ENCODE assay signal across 15 mouse cellular contexts in the genomic region with DNA sequence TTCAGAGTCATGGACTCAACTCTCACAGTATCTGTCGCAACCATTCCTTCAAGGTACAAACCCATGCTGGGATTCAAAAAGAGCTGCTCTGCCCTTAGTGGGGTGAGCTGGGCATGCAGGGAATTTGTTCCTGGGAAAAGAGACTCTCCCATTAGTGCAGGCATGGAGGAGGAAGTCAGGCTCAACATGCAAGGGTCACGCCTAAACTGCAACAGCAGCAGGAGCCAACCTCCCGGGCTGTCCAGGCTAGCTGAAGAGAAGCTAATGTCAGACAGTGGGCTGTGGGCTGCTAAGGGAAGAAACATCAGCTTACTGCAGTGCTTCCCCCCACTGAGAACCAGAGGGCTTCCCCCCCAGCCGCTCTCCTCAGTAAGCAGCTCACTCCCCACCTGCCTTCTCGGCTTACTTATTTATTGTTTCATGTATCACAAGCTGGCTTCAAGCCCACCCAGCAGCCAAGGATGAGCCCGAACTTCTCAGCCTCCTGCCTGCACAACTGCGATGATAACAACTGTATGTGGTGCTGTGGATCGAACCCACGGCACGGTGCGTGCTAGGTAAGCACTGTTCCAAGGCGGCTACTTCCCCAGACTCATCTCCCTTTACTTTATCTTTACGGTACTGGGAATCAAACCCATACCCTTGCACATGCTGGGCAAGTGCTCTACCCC. TPM values are rescaled to one million over a fixed set of nuclear protein-coding genes. Genes with fewer than 3 reads are reported as not detected.
DNase-seq lines count a peak whose midpoint lies in the region; ATAC-seq and TF ChIP-seq lines count a peak whose summit lies in the region.
"Had no signal": no experiment of that assay in that cellular context is flagged by ENCODE, and none has a peak within 500 bp of the region (broad histone marks: within the 10 kb centered on the region; RNA-seq: fewer than 3 reads in every experiment).

No protein-coding gene starts in this region.

- WGBS in liver, embryonic 12.5 days (ENCODE audit: insufficient replicate concordance): 75% methylated on average over 13 of the region's 13 CpGs
- 72% methylated on average over 13 of the region's 13 CpGs for WGBS in intestine, postnatal 0 days

- no peak overlapping the region for H3K9ac ChIP-seq in liver, embryonic 12.5 days
- H3K9ac ChIP-seq in intestine, postnatal 0 days (ENCODE audit: low read depth, low read length): no peak overlapping the region
- H3K9ac ChIP-seq: forebrain, embryonic 13.5 days; hindbrain, embryonic 15.5 days; lung, embryonic 15.5 days had no signal

- H3K4me1 ChIP-seq in liver, embryonic 12.5 days: peaks cover 89% of the 10 kb centered on the region
- peaks cover 81% of the 10 kb centered on the region for H3K4me1 ChIP-seq in E14TG2a.4 (replicated peaks; ENCODE audit: low read depth, low read length)
- peaks cover 14% of the 10 kb centered on the region for H3K4me1 ChIP-seq in intestine, postnatal 0 days (replicated peaks; ENCODE audit: control insufficient read depth, insufficient read depth, low read length)

- no peak overlapping the region for H3K4me3 ChIP-seq in liver, embryonic 12.5 days
- H3K4me3 ChIP-seq in E14TG2a.4 (replicated peaks; ENCODE audit: low read length): peak overlapping the region; percentile 90; the same call in 1 of the 2 replicates
- no peak overlapping the region for H3K4me3 ChIP-seq in intestine, postnatal 0 days (ENCODE audit: low read depth, low read length)
- H3K4me3 ChIP-seq: forebrain, embryonic 13.5 days; hindbrain, embryonic 15.5 days; lung, embryonic 15.5 days; midbrain, embryonic 15.5 days had no signal

- DNase-seq in cerebellum, adult 9-11 months: peak; percentile 46
- no peak for DNase-seq in cerebellum, postnatal 4 days (ENCODE audit: low spot score in 2 of 2)
- no peak for DNase-seq in liver
- no peak for DNase-seq in retina, embryonic 14.5 days (ENCODE audit: low spot score)
- no peak for DNase-seq in MN1 (ENCODE audit: low spot score)
- DNase-seq: cerebellum, postnatal 10 days; heart, postnatal 14 days; kidney, adult 9 months had no signal

- H3K36me3 ChIP-seq in liver, embryonic 12.5 days: peaks cover 12% of the 10 kb centered on the region
- peaks cover 22% of the 10 kb centered on the region for H3K36me3 ChIP-seq in E14TG2a.4 (ENCODE audit: insufficient read depth, low read length)
- H3K36me3 ChIP-seq in intestine, postnatal 0 days (ENCODE audit: control insufficient read depth, insufficient read depth): peaks cover 7% of the 10 kb centered on the region; the same call in 1 of the 2 replicates
- H3K36me3 ChIP-seq: hindbrain, embryonic 15.5 days had no signal

- no peak for ATAC-seq in liver, embryonic 12.5 days
- no peak for ATAC-seq in intestine, postnatal 0 days
- ATAC-seq: forebrain, embryonic 13.5 days; midbrain, embryonic 15.5 days had no signal

- TF ChIP-seq CTCF in E14TG2a.4 (conservative IDR thresholded peaks at IDR 0.05; ENCODE audit: low read length): no peak
- TF ChIP-seq CTCF in intestine, postnatal 0 days (IDR thresholded peaks at IDR 0.05; ENCODE audit: low read depth): no peak

- H3K27ac ChIP-seq in liver, embryonic 12.5 days: peak overlapping the region; percentile 46; the same call in 1 of the 2 replicates
- H3K27ac ChIP-seq in intestine, postnatal 0 days (ENCODE audit: low read depth, low read length): peak overlapping the region; percentile 21; the same call in 1 of the 2 replicates
- H3K27ac ChIP-seq: forebrain, embryonic 13.5 days; hindbrain, embryonic 15.5 days; lung, embryonic 15.5 days; midbrain, embryonic 15.5 days had no signal

- H3K9me3 ChIP-seq in liver, embryonic 12.5 days (replicated peaks): no peaks in the 10 kb centered on the region
- no peaks in the 10 kb centered on the region for H3K9me3 ChIP-seq in E14TG2a.4 (ENCODE audit: low read length)
- H3K9me3 ChIP-seq in intestine, postnatal 0 days (ENCODE audit: control insufficient read depth): no peaks in the 10 kb centered on the region
- H3K9me3 ChIP-seq: forebrain, embryonic 13.5 days; hindbrain, embryonic 15.5 days; lung, embryonic 15.5 days; midbrain, embryonic 15.5 days had no signal

- H3K27me3 ChIP-seq in liver, embryonic 12.5 days (replicated peaks): peaks cover 8% of the 10 kb centered on the region; the same call in 1 of the 2 replicates
- no peaks in the 10 kb centered on the region for H3K27me3 ChIP-seq in E14TG2a.4 (ENCODE audit: insufficient read depth, low read length)
- H3K27me3 ChIP-seq in intestine, postnatal 0 days (replicated peaks; ENCODE audit: control insufficient read depth, insufficient read depth, low read length): no peaks in the 10 kb centered on the region
- H3K27me3 ChIP-seq: lung, embryonic 15.5 days had no signal

- no peak overlapping the region for H3K4me2 ChIP-seq in liver, embryonic 12.5 days
- H3K4me2 ChIP-seq in intestine, postnatal 0 days (replicated peaks; ENCODE audit: low read depth): no peak overlapping the region
- H3K4me2 ChIP-seq: forebrain, embryonic 13.5 days; hindbrain, embryonic 15.5 days; lung, embryonic 15.5 days; midbrain, embryonic 15.5 days had no signal

RNA-seq across cellular contexts. Expression of gene Ppp1r14b, which starts 2.4 kb away (rescaled TPM):
- polyA plus RNA-seq in liver, embryonic 12.5 days (2016; fragmentation: Nextera tagmentation; extraction: Ambion mirVana): 153 and 155 TPM in 2 replicates
- 102 and 105 TPM in 2 replicates for polyA plus RNA-seq in intestine, postnatal 0 days (2015; fragmentation: Nextera tagmentation; extraction: Ambion mirVana)

RNA-seq across cellular contexts. Expression of gene Plcb3, which starts 3.9 kb away (rescaled TPM):
- polyA plus RNA-seq in liver, embryonic 12.5 days (2016; fragmentation: Nextera tagmentation; extraction: Ambion mirVana): 13.6 and 14.4 TPM in 2 replicates
- 107 and 123 TPM in 2 replicates for polyA plus RNA-seq in intestine, postnatal 0 days (2015; fragmentation: Nextera tagmentation; extraction: Ambion mirVana)

RNA-seq across cellular contexts. Expression of gene Fkbp2, which starts 7.9 kb away (rescaled TPM):
- 91.7 and 92.0 TPM in 2 replicates for polyA plus RNA-seq in liver, embryonic 12.5 days (2016; fragmentation: Nextera tagmentation; extraction: Ambion mirVana)
- 135 and 142 TPM in 2 replicates for polyA plus RNA-seq in intestine, postnatal 0 days (2015; fragmentation: Nextera tagmentation; extraction: Ambion mirVana)

RNA-seq across cellular contexts. Expression of gene Vegfb, which starts 15.1 kb away (rescaled TPM):
- polyA plus RNA-seq in liver, embryonic 12.5 days (2016; fragmentation: Nextera tagmentation; extraction: Ambion mirVana): 23.2 and 23.3 TPM in 2 replicates
- polyA plus RNA-seq in intestine, postnatal 0 days (2015; fragmentation: Nextera tagmentation; extraction: Ambion mirVana): 23.2 and 25.2 TPM in 2 replicates

RNA-seq across cellular contexts. Expression of gene Dnajc4, which starts 20.0 kb away (rescaled TPM):
- 12.1 and 12.7 TPM in 2 replicates for polyA plus RNA-seq in liver, embryonic 12.5 days (2016; fragmentation: Nextera tagmentation; extraction: Ambion mirVana)
- polyA plus RNA-seq in intestine, postnatal 0 days (2015; fragmentation: Nextera tagmentation; extraction: Ambion mirVana): 32.3 and 35.1 TPM in 2 replicates
